Mouse (Mus musculus): ENCODE measurements at regions not wholly inside any gene's neighbourhood (a gene's known extent, or its start where the extent isn't known, plus 50 kb on each side); places are given as distances from the start of the nearest gene placed in this dataset.
"Not testable (repeated sequence)": the region's sequence is repeated elsewhere in the genome, so short reads cannot be mapped to it uniquely, and the experiment has no call there.

GRCm38 (mm10) chr17:16516173-16516572, 547.7 kb upstream of the Zfp960 start:
- H3K4me3 ChIP-seq = no peak overlapping the region
- no peaks in the 10 kb centered on the region for H3K4me1 ChIP-seq (replicated peaks)
- ATAC-seq (ENCODE audit: low read depth) = no peak
- no peak overlapping the region for H3K9ac ChIP-seq
- H3K27me3 ChIP-seq = no peaks in the 10 kb centered on the region
- H3K36me3 ChIP-seq = no peaks in the 10 kb centered on the region
- H3K9me3 ChIP-seq = no peaks in the 10 kb centered on the region
- no peak overlapping the region for H3K27ac ChIP-seq (replicated peaks)
- H3K4me2 ChIP-seq = no peak overlapping the region

- no peak overlapping the region for H3K4me3 ChIP-seq
- H3K36me3 ChIP-seq = no peaks in the 10 kb centered on the region
- no peaks in the 10 kb centered on the region for H3K27me3 ChIP-seq
- no peaks in the 10 kb centered on the region for H3K9me3 ChIP-seq
- no peak for ATAC-seq (ENCODE audit: low read depth)
- H3K9ac ChIP-seq = no peak overlapping the region
- WGBS = 69% methylated on average over 5 of the region's 5 CpGs
- H3K27ac ChIP-seq (replicated peaks) = no peak overlapping the region
- no peaks in the 10 kb centered on the region for H3K4me1 ChIP-seq (replicated peaks)
- no peak overlapping the region for H3K4me2 ChIP-seq
These were observed 570.0 kb upstream of the Zfp960 start for GRCm38 (mm10) chr17:16493951-16494350.

- Histone ChIP-seq H3K9me3 (no peaks in the 10 kb centered on the region), H3K36me3 (no peaks in the 10 kb centered on the region), H3K4me2 (no peak overlapping the region), H3K4me1 (replicated peaks) (no peaks in the 10 kb centered on the region), H3K27me3 (no peaks in the 10 kb centered on the region), H3K4me3 (no peak overlapping the region), H3K27ac (replicated peaks) (no peak overlapping the region), H3K9ac (no peak overlapping the region)
- 52% methylated on average over 2 of the region's 2 CpGs for WGBS
- no peak for ATAC-seq (ENCODE audit: low read depth)
These were observed 570.4 kb upstream of the Zfp960 start for GRCm38 (mm10) chr17:16493546-16493945.

- ATAC-seq (ENCODE audit: low read depth) = no peak
- no peaks in the 10 kb centered on the region for H3K4me1 ChIP-seq (replicated peaks)
- H3K36me3 ChIP-seq = no peaks in the 10 kb centered on the region
- no peak overlapping the region for H3K27ac ChIP-seq (replicated peaks)
- H3K27me3 ChIP-seq = no peaks in the 10 kb centered on the region
- H3K4me3 ChIP-seq = no peak overlapping the region
- H3K4me2 ChIP-seq = no peak overlapping the region
- no peak overlapping the region for H3K9ac ChIP-seq
- 90% methylated on average over 4 of the region's 4 CpGs for WGBS
- no peaks in the 10 kb centered on the region for H3K9me3 ChIP-seq
These were observed 571.4 kb upstream of the Zfp960 start for GRCm38 (mm10) chr17:16492551-16492950.

- Histone ChIP-seq H3K9me3 (no peaks in the 10 kb centered on the region), H3K4me2 (no peak overlapping the region), H3K36me3 (no peaks in the 10 kb centered on the region), H3K4me3 (no peak overlapping the region), H3K9ac (no peak overlapping the region), H3K27ac (replicated peaks) (no peak overlapping the region), H3K4me1 (replicated peaks) (no peaks in the 10 kb centered on the region), H3K27me3 (no peaks in the 10 kb centered on the region)
- no peak for ATAC-seq (ENCODE audit: low read depth)
- 89% methylated on average over 5 of the region's 5 CpGs for WGBS
These were observed 577.6 kb upstream of the Zfp960 start for GRCm38 (mm10) chr17:16486355-16486754.

- WGBS = 79% methylated on average over 2 of the region's 2 CpGs
- no peak for ATAC-seq (ENCODE audit: low read depth)
- no peaks in the 10 kb centered on the region for H3K27me3 ChIP-seq
- no peaks in the 10 kb centered on the region for H3K9me3 ChIP-seq
- H3K4me1 ChIP-seq (replicated peaks) = no peaks in the 10 kb centered on the region
- no peak overlapping the region for H3K4me2 ChIP-seq
- H3K27ac ChIP-seq (replicated peaks) = no peak overlapping the region
- no peak overlapping the region for H3K9ac ChIP-seq
- H3K4me3 ChIP-seq = no peak overlapping the region
- H3K36me3 ChIP-seq = no peaks in the 10 kb centered on the region
These were observed 579.9 kb upstream of the Zfp960 start for GRCm38 (mm10) chr17:16483976-16484375.

GRCm38 (mm10) chr17:16481722-16482121, 582.2 kb upstream of the Zfp960 start:
- no peak overlapping the region for H3K9ac ChIP-seq
- H3K27ac ChIP-seq (replicated peaks) = no peak overlapping the region
- H3K36me3 ChIP-seq = no peaks in the 10 kb centered on the region
- H3K9me3 ChIP-seq = no peaks in the 10 kb centered on the region
- no peaks in the 10 kb centered on the region for H3K4me1 ChIP-seq (replicated peaks)
- no peak overlapping the region for H3K4me2 ChIP-seq
- H3K27me3 ChIP-seq = no peaks in the 10 kb centered on the region
- no peak overlapping the region for H3K4me3 ChIP-seq
- 88% methylated on average over 3 of the region's 3 CpGs for WGBS
- ATAC-seq (ENCODE audit: low read depth) = no peak

- Histone ChIP-seq H3K4me2 (no peak overlapping the region), H3K27ac (replicated peaks) (no peak overlapping the region), H3K27me3 (no peaks in the 10 kb centered on the region), H3K36me3 (no peaks in the 10 kb centered on the region), H3K9me3 (no peaks in the 10 kb centered on the region), H3K4me3 (no peak overlapping the region), H3K4me1 (replicated peaks) (no peaks in the 10 kb centered on the region), H3K9ac (no peak overlapping the region)
- 58% methylated on average over 1 of the region's 1 CpGs for WGBS
- ATAC-seq (ENCODE audit: low read depth) = no peak
These were observed 583.3 kb upstream of the Zfp960 start for GRCm38 (mm10) chr17:16480579-16480978.

GRCm38 (mm10) chr17:16461208-16461607, 602.7 kb upstream of the Zfp960 start:
- Histone ChIP-seq H3K4me2 (no peak overlapping the region), H3K9ac (no peak overlapping the region), H3K9me3 (no peaks in the 10 kb centered on the region), H3K27me3 (no peaks in the 10 kb centered on the region), H3K4me1 (replicated peaks) (no peaks in the 10 kb centered on the region), H3K27ac (replicated peaks) (no peak overlapping the region), H3K4me3 (no peak overlapping the region), H3K36me3 (no peaks in the 10 kb centered on the region)
- ATAC-seq (ENCODE audit: low read depth) = no peak

GRCm38 (mm10) chr17:16453098-16453497, 610.8 kb upstream of the Zfp960 start:
- Histone ChIP-seq H3K9me3 (no peaks in the 10 kb centered on the region), H3K36me3 (no peaks in the 10 kb centered on the region), H3K27ac (replicated peaks) (no peak overlapping the region), H3K27me3 (no peaks in the 10 kb centered on the region), H3K4me2 (no peak overlapping the region), H3K4me3 (no peak overlapping the region), H3K4me1 (replicated peaks) (no peaks in the 10 kb centered on the region), H3K9ac (no peak overlapping the region)
- 49% methylated on average over 3 of the region's 3 CpGs for WGBS
- no peak for ATAC-seq (ENCODE audit: low read depth)

GRCm38 (mm10) chr17:16444562-16444961, 613.7 kb upstream of the Rgmb start:
- no peak overlapping the region for H3K27ac ChIP-seq (replicated peaks)

GRCm38 (mm10) chr17:16395193-16395612, 564.4 kb upstream of the Rgmb start:
- Histone ChIP-seq H3K9me3 (no peaks in the 10 kb centered on the region), H3K4me3 (no peak overlapping the region), H3K4me2 (no peak overlapping the region), H3K36me3 (no peaks in the 10 kb centered on the region), H3K9ac (no peak overlapping the region), H3K4me1 (replicated peaks) (no peaks in the 10 kb centered on the region), H3K27me3 (no peaks in the 10 kb centered on the region), H3K27ac (replicated peaks) (0 out of 2 replicates have a peak overlapping the region, but pooled peaks have one; percentile 54)
- ATAC-seq (ENCODE audit: low read depth) = peak; percentile 72

More at GRCm38 (mm10) chr17:16444562-16444961, 613.7 kb upstream of the Rgmb start:
- Histone ChIP-seq H3K27me3 (no peaks in the 10 kb centered on the region), H3K4me1 (replicated peaks) (no peaks in the 10 kb centered on the region), H3K9me3 (no peaks in the 10 kb centered on the region), H3K9ac (no peak overlapping the region), H3K4me3 (no peak overlapping the region), H3K36me3 (no peaks in the 10 kb centered on the region), H3K4me2 (no peak overlapping the region)
- ATAC-seq (ENCODE audit: low read depth) = no peak
- 82% methylated on average over 3 of the region's 3 CpGs for WGBS

- H3K4me3 ChIP-seq; H3K4me1 ChIP-seq (replicated peaks); ATAC-seq (ENCODE audit: low read depth); H3K9me3 ChIP-seq; H3K27me3 ChIP-seq; H3K4me2 ChIP-seq; H3K9ac ChIP-seq; H3K36me3 ChIP-seq; H3K27ac ChIP-seq (replicated peaks): not testable (repeated sequence)
- WGBS = 98% methylated on average over 2 of the region's 2 CpGs
These were observed 544.0 kb upstream of the Rgmb start for GRCm38 (mm10) chr17:16374855-16375221.

All from neural tube, embryonic 13.5 days (tissue).